Mouse (Mus musculus) cerebellum, adult (tissue): Measurements from ENCODE around the gene Sox10.

ENCODE experiments used
- ATAC-seq: cut with Nextera tagmentation; 2 replicates; pipeline ENCODE4 v1.9.2; 2017; ENCODE audit warnings: mild to moderate bottlenecking, moderate library complexity, mixed read lengths; ENCODE audit not compliant: insufficient number of reproducible peaks, low FRiP score, low TSS enrichment

The Sox10 gene

DNA sequence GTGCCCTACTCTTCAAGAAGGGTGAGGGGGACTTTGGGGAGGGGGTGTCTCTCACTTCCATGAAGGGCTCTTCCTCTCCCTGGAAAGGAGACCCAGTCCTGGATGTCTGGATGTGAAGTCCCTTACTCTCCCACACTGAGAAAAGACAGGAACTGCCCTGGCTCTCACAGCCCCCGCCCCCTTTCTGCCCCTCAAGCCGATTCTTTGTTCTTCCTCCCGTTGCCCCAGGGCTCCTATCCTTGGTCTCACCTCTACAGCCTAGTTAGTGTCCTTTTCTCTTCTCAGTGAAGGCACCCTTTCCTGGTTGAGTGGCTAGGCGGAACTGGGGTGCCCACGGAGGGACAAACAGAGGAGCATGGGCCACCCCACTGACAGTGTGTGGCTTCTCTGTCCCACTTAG lies at the start of gene Sox10:
Sox10 (minus strand) TSS at position 101 of the 400 bp plus-strand sequence.
- no peak for ATAC-seq

DNA sequence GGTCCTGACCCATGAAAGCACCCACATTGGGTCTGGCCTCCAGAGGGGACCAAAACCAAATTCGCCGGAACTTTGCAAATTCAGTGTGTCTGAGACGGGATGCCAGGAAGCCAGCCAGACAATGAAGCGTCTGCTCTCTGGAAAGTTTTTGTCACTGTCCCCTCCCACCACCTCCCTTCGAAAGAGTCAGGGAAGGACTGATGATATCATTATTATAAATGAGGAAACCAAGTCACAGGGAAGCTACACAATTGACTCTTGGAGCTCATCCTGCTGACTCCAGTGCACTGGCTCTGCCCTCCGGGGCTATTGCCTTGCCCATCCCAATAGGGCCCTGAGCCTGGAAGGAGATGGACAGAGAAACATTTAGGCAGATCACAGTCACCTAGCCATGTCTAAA lies 48.6 kb upstream of the Sox10 start:
- ATAC-seq = no peak

DNA sequence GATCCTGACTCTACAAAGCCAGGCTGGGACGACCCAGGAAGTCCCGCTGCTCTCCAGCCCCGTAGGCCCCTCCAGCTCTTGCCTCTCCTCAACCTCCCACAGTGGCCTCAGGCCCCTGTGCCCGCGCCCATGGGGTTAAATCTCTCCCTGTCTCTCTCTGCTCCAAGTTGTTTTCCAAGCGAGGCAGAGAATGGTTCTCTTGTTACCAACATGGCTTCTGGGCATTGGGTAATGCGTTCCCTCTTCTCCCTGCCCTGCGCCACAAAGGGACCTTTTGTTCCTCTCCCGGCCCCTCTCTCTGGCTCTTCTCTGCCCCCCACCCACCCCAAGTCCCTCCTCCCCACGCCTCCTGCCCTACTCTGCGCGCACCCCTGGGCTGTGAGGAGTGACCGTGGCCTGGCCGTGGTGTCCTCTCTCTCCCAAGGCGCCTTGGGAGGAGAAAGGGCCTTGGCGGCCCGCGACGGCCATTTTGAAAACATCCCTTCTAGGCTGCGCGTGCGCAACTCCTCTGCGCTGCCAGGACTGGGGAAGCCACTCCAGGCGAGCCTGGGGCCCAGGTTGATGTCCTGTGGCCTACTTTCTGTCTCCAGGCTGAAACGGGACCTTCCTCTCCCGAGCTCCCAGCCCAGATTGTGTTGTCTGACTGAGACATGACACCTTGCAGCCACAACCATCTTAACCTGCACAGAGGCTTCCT lies 47.9 kb upstream of the Sox10 start:
- ATAC-seq = no peak

DNA sequence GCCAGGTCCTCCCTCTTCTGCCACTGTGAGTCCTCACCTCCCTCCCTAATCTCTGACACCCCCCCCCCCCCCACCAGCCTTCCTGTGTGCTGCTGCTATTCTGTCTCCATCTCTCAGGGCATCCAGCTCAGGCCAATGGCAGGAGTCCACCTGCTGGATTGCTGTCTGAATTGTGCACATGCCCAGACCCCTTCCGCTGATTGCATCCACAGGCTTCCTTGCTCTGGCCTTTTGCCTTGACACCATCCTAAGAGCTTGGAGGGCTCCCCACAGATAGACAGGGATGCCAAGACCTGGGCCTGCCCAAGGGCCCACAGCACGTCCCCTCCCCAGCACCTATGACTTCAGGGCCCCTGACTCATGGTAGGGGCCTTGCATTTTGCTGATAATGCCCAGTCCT lies 45.3 kb upstream of the Sox10 start:
- no peak for ATAC-seq

DNA sequence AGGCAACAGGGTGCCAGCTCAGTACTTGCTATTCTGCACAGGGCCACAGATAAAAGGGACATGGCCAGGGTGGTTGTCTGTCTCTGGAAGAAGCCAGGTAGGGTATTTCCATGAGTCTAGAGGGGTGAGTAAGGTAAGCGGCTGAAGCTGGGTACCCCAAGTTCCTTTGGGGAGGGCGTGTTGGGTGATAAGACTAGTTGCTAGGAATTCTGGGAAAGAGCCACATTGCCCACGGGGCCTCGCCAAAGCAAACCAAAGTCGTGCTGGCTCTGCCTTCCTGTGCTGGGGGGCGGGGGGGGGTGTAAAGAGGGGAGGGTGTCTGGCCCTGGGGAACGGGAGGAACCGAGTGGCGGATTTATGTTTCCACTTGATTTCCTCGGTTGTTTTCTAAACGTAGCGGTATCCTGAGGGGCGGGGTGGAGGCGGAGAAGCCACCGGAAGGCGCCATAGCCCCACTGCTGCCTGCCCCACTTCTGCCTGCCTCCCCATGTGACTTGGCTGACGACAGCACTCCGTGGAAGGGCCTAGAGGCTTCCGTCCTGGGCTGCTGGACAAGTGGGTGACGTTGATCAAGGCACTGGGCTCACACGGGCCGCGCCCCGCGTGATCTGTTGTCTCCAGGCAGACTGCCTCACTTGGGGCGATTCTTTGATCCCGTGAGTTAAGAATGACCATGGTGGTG lies 43.9 kb upstream of the Sox10 start:
- no peak for ATAC-seq

DNA sequence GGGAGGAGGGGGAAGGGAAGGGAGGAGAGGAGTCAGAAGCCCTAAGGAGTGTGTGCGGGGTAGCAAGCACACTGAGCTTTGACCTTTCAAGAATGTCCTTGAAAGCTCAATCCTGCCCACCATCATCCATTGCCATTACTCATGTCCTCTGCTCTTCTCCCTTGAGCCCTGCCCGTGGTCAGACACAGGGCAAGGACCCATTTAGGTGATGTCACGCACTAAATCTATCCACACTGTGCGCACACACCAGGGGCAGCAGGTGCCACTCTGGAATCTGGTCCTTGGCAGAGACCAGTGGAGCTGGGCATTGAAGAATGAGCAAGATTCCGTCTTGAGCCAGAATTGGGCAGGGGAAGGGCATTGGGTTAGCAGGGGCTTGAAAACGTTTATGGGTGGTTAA lies 43.2 kb upstream of the Sox10 start:
- no peak for ATAC-seq

DNA sequence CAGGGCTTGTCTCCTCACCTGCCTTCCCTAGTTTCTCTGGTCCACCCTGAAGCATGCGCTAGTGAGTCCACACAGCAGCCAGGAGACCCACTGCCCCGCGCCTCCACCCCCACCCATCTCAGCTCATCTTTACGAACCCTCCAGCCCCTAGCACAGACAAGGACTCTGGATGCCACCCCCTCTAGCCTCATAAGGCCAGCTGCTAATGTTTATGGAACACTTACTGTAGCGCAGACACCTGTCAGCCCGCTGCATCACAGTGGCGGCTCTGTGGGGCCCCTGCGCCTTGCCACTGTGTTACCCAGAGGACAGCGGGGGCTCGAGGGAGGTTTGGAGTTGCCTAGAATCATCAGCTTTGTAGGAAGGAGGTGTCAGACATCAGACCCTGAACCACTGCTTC lies 37.5 kb upstream of the Sox10 start:
- no peak for ATAC-seq

DNA sequence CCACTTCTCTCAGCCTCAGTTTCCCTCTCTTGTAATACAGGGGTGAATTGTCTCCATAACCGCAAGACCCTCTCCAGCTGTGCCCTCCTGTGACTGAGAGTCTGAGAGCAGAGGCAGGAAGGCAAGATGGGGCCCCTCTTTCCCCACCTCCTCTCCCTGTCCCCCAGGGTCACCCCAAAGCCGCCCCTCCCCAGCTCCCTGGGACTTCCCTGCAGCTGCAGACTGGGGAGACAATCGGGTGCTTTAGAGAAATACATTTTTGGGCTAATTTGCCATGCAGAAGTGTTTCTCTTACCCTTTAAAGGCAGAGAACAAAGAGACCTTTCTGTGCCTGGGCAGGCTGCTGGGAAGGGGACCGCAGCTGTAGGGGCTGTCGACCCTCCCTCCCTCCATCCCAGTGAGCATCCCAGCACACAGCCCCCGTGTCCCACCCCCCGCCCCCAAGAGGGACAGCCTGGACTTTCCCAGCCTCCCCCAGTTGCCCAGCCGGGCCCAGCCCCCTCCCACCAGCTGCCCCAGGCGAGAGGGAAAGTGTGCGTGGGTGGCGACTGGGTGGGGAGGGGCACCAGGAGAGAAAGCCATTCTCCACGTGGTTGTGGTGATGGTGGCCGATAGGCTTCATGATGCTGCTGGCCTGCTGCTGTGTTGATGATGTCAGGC lies 36.6 kb upstream of the Sox10 start:
- ATAC-seq = no peak

DNA sequence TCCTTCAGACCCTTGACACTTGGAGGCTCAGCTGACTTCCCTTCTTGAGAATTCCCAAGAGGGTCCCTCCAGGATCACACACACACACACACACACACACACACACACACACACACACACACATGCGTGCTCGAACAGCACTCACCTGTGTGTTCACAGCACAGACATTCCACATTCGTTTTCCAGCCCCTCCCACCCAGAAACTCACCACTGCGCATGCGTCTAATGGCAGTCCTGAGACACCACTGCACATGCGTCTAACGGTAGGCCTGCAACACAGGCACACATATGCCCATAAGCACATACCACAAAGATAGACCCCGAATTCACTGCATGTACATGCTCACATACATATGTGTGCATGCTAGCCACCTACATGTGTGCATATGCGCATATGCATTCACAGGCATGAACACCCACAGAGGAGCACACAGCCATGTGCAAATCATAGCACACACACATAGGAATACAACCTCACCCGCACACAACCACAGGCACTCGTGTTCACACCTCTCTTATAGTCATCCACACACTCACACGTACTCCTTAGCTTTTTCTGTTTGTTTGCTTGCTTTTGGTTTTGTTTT lies 34.4 kb upstream of the Sox10 start:
- ATAC-seq = no peak

DNA sequence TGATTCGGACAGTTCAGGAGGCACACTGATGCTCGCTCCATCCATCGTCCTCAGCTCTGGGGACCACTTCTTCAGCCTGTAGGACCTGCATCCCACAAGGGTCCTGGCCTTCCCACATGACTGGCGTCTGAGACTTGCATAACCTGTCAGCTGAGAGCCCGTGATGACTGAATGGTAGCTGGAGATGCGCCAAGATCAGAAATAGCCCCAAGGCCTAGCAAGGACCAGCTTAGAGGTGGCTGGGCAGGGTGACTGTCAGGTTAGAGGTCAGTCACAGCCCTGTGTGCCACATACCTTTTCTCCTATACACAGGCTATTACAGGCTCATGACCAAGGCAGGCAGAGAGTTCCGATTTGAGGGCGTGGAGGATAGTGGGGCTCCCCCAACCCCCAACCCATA lies 30.5 kb upstream of the Sox10 start:
- no peak for ATAC-seq

DNA sequence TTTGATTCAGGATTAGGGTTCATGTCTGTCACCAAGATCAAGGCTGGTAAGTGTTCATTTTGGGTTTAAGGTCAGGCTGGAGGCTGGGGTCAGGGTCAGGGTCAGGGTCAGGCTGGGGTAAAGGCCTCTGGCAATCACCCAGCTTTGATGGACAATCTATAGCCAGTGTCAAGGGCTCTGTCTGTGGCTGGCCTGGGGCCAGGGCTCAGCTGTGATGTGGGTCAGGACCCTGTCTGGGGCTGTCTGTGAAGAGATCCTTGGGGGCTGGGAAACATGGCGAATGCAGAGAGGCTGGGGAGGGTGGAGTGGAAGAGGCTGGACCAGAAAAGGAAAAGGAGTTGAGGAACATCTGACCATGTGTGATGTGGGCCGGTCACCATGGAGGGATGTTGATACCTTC lies 29.9 kb upstream of the Sox10 start:
- ATAC-seq = no peak

DNA sequence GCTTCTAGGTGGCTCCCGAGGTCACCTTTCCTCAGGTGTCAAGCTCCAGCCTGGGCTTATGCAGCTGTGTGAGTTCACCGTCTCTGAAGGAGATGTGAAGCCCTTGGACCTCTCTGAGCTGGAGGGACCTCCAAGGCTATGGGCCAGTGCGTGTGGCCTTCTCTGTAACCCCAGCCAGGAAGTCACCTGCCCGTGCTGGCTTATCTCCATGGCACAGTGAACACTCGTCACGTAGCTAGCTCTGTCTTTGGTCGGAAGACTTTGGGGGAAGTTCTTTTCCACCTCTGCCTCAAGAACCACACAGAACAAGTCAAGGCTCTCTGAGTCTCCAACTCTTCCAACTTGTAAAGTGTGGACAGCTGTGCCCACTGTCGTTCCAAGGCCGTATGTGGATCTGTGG lies 29.0 kb upstream of the Sox10 start:
- ATAC-seq = no peak

DNA sequence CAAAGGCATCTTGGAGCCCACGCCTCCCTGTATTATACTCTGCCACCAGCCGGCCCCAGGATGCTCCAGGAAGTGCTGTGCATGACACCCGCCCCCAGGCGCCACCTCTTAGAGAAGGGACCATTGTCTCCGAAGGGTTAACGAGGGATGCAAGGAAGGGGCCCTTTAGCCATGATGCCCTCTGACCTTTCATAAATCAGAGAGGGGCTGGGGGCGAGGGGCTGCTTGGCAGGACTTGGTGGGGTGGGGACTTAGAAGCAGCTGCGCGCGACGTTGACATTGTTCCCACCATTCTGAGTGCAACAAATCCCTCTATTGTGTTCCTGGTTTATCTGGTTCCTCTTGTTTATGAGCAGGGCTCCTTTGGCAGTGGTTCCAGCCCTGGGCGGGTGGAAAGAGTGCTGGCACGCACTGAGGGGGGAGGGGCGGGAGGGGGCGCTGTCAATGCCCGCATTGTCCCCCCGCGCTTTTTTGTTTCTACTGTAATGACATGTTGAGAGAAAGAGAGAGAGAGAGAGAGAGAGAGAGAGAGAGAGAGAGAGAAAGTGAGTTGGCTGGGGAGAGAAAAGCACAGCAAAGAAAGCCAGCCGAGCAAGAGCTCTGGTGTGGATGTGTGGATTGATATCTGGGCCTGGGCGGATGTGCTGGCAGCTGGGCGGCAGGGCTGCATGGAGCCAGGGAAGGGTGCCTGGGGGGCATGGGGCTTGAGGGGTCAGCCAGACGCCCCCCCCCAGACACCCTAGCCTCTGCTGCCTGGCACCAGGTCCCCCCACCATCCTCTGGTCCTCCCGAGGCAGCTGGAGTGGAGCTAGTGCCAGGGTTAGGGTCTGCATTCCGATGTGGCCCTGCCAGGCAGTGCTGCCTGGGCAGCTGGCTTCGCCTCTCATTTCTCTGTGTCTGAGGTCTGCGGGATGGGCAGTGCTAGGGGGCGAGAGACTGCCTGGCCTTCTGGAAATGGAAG lies 28.1 kb upstream of the Sox10 start:
- ATAC-seq = no peak

DNA sequence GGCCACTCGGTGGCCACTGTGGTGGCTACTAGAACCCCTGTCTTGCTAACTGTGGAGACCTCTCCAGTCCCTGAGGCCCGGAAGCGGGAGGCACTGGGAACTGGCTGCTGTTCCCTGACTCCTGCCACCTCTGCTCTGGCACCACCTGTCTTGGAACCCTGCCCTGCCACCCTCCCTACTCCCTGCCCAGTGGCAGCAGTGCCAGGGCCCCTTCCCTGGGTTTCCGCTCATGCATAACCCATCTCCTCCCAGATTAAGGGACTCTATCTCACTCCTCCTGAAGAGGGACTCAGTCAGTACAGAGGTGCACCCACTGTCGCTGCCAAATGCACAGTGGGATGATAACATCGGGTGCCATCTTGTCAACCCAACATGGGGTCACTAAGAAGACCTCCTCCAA lies 27.4 kb upstream of the Sox10 start:
- no peak for ATAC-seq

DNA sequence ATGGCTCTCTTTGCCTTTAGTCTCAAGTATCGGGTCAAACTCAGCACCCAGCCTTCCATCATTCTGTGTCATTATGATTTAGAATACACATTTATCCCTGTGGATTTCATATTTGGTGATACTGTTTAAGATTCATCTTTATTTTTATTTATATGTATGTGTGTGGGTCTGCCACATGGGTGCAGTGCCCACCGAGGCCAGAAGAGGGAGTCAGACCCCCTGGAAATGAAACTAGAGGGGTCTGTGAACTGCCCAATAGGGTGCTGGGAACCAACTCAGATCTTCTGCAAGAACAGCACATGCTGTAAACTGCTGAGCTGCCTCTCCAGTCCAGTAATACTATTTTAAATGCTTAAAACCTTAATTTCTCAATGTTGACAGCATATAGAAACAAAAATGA lies 26.4 kb upstream of the Sox10 start:
- ATAC-seq = no peak

DNA sequence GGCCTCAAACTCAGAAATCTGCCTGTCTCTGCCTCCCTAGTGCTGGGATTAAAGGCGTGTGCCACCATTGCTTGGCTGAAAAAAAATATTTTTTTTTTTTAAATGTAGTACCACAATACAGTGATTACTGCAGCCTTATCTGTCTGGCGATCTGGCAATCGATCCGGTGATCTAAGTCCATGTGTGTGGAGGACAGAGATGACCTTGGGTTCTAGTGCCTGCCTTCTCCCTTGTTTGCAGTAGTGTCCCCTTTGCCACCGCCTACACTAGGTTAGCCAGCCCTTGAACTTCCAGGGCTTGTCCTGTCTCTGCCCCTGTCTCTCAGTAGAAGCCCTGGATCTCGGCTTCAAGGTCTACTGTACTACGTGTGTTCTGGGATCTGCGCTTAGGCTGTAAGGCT lies 22.8 kb upstream of the Sox10 start:
- ATAC-seq = no peak

DNA sequence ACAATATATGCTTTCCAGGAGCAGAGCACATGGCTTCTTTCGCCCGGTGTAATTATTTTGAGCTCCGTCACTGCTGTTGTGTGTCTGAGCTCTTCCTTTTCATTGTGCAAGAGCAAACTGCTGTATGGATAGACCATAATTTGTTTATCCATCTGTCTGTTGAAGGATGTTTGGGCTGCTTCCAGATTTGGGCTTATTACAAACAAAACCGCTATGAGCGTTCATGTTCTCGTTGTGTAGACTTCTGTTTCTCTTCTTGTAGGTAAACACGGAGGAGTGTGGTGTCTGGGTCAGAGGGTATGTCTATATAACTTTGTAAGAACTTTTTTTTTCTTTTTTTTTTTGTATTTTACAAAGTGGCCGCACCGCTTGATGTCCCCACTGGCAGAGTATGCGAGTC lies 20.2 kb upstream of the Sox10 start:
- ATAC-seq = no peak

DNA sequence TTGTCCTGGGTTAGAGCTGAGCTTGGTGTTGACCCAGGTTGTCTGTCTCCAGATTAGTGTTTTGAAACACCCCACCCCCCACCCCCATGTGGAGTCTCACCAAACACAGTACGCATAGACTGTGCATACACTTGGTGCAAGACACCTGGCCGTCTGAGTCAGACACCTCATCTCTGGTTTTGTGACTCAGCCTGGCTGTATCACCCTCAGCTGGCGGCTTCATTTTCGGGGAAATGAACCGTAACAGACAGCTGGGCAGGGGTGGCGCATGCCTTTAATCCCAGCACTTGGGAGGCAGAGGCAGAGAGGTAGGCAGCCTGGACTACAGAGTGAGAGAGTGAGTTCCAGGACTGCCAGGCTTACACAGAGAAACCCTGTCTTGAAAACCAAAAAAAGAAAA lies 11.9 kb upstream of the Sox10 start:
- no peak for ATAC-seq

DNA sequence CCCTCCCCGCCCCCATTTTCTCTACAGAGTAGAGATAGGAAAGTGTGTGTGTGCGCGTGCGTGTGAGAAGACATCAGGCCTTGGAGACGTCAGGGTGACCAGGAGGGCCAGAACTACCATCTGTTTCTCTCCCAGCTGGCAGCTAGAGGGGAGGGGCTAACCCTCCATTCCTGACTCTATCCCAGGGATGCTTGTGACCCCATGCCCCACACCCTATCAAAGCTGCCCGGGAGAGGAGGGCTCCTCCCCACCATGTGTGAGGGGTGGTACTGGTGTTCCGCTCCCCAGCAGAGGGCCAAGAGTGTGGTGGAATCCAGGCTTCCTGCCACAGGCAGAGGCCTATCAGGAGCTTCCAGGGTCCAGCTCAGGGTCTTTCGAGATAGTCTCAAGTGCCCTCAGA lies 1.7 kb upstream of the Sox10 start:
- no peak for ATAC-seq

DNA sequence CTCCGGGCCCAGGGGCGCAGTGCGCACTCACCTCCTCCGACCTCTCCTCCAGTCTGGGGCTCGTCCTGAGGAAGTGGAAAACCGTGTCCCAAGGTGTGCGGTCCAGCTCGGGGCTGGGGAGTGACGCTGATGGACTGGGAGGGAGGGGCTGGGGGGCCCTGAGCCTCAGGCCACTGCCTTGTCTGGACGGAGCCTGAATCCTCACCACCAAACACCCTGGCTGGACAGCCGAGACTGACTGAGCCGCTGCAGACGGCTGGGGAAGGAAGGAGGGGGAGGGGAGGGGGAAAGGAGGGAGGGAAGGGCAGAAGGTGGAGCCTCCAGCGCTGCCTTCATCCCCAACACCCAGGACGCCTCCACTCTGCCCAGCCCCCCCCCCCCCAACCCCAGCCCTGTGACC lies 789 bp downstream of the Sox10 start:
- no peak for ATAC-seq
